Mouse (Mus musculus) c-Kit-positive CD71-negative TER-119-negative erythroid progenitor cells, embryonic 14.5 days (primary cell): ENCODE data around the gene Unc80.
A peak's percentile ranks its signal among the peaks of the same experiment; 100 is the strongest.
"Not testable (repeated sequence)": the region's sequence is repeated elsewhere in the genome, so short reads cannot be mapped to it uniquely, and the experiment has no call there.

Experiments used
- DNase-seq: peaks from one replicate; pipeline ENCODE4 v3.0.0-alpha.2; 2013; ENCODE audit warnings: low read depth

The Unc80 gene

GRCm38 (mm10) chr1:66638177-66638576, 170.0 kb downstream of the Unc80 start:
- DNase-seq = no peak

- DNase-seq = no peak
Measured at GRCm38 (mm10) chr1:66646894-66647293, 178.7 kb downstream of the Unc80 start.

- DNase-seq = peak; percentile 6
Measured at GRCm38 (mm10) chr1:66649568-66649967, 181.4 kb downstream of the Unc80 start.

- peak; percentile 8 for DNase-seq
Measured at GRCm38 (mm10) chr1:66650006-66650405, 181.8 kb downstream of the Unc80 start.

- no peak for DNase-seq
Measured at GRCm38 (mm10) chr1:66655119-66655746, 187.1 kb downstream of the Unc80 start.

GRCm38 (mm10) chr1:66655747-66656119, 187.6 kb downstream of the Unc80 start:
- DNase-seq = peak; percentile 22

GRCm38 (mm10) chr1:66671475-66671874, 203.3 kb downstream of the Unc80 start:
- no peak for DNase-seq

- no peak for DNase-seq
Measured at GRCm38 (mm10) chr1:66672812-66673211, 204.6 kb downstream of the Unc80 start.

- no peak for DNase-seq
Measured at GRCm38 (mm10) chr1:66677928-66678327, 209.8 kb downstream of the Unc80 start.

GRCm38 (mm10) chr1:66678662-66679061, 210.5 kb downstream of the Unc80 start:
- DNase-seq = no peak

GRCm38 (mm10) chr1:66682974-66683373, 214.8 kb downstream of the Unc80 start:
- DNase-seq = no peak

GRCm38 (mm10) chr1:66691772-66692171, 223.6 kb downstream of the Unc80 start:
- no peak for DNase-seq

- no peak for DNase-seq
Measured at GRCm38 (mm10) chr1:66692308-66692707, 224.1 kb downstream of the Unc80 start.

- no peak for DNase-seq
Measured at GRCm38 (mm10) chr1:66692780-66693392, 224.7 kb downstream of the Unc80 start.

- DNase-seq = no peak
Measured at GRCm38 (mm10) chr1:66694266-66694665, 226.1 kb downstream of the Unc80 start.

GRCm38 (mm10) chr1:66695296-66695695, 227.1 kb downstream of the Unc80 start:
- DNase-seq = no peak

- not testable (repeated sequence) for DNase-seq
Measured at GRCm38 (mm10) chr1:66699630-66700029, 231.5 kb downstream of the Unc80 start.

GRCm38 (mm10) chr1:66700149-66700692, 232.1 kb downstream of the Unc80 start:
- DNase-seq = no peak

GRCm38 (mm10) chr1:66700693-66701575, 232.8 kb downstream of the Unc80 start, which contains the start of gene Rpe:
Rpe (plus strand) TSS chr1:66700831.
- DNase-seq = peak; percentile 81

- no peak for DNase-seq
Measured at GRCm38 (mm10) chr1:66701576-66701940, 233.4 kb downstream of the Unc80 start.

- no peak for DNase-seq
Measured at GRCm38 (mm10) chr1:66702623-66703345, 234.6 kb downstream of the Unc80 start.

GRCm38 (mm10) chr1:66704523-66704922, 236.4 kb downstream of the Unc80 start:
- DNase-seq = no peak
